Mouse (Mus musculus) monocyte, adult 2 months (primary cell): Measurements from ENCODE around the gene Ttc30a2.

Experiments
- DNase-seq, 2 experiments: peaks; one replicate each; pipeline ENCODE4 v3.0.0; 2022; ENCODE audit warnings: low spot score in 2 of 2, low read depth in 1 of 2

The Ttc30a2 gene

DNA sequence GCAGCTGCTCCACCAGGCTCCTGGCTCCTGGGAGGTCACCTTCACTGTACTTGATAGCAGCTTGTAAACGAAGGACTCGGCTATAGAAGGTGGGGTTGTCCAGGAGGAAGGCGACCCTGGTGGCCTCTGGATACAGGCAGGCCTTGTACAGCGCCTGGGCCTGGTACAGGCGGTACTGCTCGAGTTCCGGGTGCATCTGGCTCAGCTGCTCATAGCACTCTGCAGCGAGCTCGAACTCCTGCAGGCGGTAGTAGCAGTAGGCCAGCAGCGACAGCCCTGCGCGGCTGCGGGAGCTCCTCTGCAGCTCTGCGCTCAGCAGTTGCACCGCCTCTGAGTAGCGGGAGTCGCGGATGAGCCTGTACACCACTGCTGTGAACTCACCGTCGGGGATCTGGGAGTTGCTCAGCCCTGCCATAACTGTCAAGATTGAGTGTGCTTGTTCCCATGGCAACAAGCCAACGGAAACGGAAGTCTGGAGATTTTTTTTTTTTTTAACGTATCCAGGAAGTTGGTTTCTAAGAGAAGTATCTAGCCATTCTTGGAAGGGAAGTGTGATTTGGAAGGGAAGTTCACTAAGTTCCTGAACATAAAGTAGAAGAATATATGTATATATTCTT lies at the start of gene Ttc30a2:
Gene Ttc30a2 (minus strand): TSS at position 419 of the 617 bp plus-strand sequence.
- peak in 1 of 2 experiments; percentile 6 for DNase-seq

DNA sequence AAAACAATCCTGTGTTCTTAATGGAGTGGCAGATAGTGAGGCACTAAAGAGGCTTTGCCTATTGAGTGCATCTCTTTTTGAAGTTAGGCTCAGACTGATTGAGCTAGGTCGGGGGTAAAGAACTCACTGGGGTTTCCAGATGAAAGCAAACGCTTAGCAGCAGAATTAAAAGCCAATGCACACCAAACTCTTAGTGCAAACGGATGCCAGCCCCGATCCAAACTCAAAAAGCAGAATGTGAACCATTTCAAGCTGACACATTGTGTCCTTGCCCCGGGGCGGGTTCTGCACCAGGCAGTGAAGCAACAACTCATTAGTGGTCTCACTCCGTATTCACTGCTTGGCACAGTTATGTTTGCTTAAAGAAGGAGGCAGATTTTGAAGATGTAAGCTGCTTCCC lies 38.9 kb upstream of the Ttc30a2 start:
- no peak for DNase-seq

DNA sequence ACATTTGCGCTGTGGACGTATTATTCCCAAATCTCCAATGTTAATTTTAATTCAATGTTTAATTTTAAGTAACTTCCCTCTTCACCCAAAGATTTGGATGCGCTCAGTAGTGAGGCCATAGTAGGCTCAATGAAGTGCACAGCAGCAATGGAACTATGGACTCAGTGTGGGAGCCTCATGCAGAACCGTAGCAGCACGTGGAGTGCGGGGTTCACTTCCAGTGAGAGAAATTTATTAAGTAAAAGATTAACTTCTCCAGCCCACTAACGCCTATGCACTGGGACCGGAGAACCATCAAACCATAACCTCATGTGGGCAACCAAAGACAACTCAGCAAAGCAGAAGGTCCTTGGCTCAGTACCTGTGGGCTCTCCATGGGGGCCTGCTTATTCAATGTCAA lies 38.2 kb upstream of the Ttc30a2 start:
- DNase-seq, result no peak

- DNase-seq, result no peak
These were observed 37.5 kb upstream of the Ttc30a2 start for GRCm38 (mm10) chr2:76015460-76015859.

DNA sequence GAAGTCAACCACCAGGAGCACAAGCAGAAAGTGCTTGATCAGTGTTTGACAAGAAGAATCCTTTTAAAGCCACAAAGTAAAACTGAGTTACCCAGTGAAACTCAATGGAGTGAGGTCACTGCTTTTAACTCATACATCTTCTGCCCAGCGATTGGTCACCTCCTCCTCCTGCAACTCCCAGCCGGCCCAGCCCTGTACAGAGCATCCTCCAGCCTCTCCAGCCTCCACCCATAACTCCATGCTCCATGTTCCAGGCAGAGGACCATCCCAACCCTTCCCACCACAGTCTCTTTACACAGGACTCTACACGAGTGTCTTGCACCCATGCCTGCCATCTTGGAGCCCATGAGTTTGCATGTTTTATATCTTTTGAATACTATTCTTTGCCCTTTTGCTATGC lies 36.7 kb upstream of the Ttc30a2 start:
- DNase-seq, result no peak

- DNase-seq, result no peak
These were observed 28.2 kb upstream of the Ttc30a2 start for GRCm38 (mm10) chr2:76006194-76006593.

DNA sequence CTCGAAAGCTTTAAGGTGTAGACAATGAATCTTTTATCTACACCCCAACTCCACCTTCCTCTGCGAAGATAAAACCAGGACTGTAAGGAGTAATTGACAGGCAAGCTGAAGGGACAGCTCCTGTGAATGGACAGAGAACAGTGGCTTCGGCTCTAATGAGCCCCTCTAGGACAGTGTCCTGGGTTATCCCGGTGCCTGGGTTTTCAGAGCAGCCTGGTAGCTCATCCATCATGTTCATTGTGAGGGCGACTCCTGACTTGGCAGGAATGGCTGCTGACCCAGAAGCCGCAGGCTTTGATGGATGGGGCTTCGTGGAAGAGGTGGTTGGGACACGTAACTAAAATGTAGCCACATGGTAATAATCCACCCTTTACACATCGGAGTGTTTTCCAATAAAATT lies 24.9 kb upstream of the Ttc30a2 start:
- DNase-seq, result no peak

GRCm38 (mm10) chr2:76001392-76001791 lies 23.4 kb upstream of the Ttc30a2 start:
- DNase-seq, result peak in 1 of 2 experiments; percentile 32

DNA sequence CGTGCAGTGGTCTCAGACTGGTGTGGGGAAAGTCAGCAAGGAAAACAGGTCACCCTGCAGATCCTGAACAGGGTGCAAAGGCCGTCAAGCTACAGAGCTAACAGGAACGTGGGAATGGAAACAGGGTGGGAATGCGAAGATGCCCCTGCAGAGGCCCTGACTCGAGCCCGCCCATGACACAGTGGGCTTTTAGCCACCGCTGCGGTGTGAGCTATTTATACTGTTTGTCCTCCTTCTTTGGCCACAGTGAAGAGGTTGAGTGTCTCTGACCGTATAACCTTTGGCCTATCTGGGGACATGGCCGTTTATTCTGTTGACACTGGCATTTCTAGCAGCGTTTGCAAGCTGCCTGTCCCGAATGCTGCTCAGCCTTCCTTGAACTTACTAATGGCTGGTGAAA lies 21.7 kb upstream of the Ttc30a2 start:
- no peak for DNase-seq

GRCm38 (mm10) chr2:75998692-75999091 lies 20.7 kb upstream of the Ttc30a2 start:
- no peak for DNase-seq

GRCm38 (mm10) chr2:75997726-75998125 lies 19.8 kb upstream of the Ttc30a2 start:
- no peak for DNase-seq

DNA sequence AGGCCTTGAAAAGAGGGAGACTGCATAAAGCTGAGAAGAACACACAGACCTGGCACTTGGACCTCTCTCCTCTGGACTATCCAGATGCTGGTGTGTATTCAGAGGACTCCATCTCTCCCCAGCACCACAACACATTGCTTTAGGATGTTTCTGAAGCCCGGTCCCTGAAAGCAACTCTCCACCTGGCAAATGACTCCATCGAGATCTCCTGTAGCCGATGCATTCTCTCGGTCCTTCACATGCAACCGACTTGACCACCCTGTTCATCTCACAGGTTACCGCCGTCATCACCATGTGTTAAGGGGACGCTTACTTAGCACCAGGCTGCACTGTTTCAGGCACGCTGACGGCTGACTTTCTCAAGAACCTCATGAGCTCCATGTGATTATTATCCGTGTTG lies 16.9 kb upstream of the Ttc30a2 start:
- DNase-seq, result no peak

DNA sequence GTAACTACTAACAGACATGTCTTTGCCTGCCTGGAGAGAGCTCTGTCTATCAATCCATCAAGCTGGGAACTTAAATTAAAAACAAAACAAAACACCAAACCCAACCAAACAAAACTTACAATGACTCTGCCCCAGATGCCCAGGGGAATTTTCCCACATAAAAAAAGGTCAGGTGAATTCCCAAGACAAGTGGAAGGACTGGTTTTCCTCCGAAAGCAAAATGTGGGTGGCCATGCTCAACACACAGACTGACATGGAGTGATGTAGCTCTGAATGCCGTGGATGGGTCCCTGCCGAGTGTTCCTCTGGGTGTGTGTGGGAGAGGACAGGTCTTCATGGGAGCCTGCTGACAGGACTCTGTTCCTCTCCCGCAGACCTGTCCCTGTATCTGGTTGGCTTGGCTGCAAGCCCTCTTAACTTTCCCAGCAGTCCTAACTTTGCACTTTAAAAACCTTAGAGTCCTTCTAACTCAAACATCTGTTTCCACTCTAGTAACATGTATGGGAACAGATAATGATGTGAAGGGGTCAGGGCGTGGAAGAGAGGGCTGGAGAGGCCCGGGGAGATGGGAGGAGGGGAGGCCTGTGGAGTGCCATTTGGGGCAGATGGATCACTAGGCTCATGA lies 13.7 kb upstream of the Ttc30a2 start:
- DNase-seq, result no peak

DNA sequence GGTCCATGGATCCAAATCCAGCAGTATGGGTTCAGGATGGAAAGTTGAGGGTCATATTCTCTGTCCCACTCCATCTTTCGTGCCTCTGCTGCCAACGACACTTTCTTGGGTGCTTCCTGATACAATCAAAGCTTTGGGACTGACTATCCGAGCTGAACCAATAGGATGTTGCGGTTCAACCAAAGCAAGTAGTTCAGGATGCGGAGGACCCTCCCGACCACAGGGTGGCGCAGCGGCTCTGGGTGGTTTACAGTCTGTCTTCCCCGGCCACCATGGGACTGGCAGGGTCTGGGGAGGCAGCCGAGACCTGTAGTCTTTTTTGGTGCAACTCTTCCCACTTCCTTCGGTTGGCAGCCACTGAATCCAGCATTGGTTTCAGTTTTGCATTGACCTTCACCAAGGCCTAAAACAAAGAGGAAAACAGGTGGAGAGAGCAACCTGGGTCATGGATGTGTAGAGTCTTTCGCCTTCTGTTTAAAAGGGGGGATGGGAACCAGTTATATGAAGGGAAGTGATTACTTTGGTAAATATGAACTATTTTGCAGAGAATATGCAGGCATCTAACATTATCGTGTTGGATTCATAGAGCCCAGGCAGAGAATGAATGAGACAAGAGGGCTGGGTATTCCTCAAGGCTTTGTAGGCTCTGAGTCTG lies 13.0 kb upstream of the Ttc30a2 start:
- DNase-seq, result peak; percentile 28 to 29

DNA sequence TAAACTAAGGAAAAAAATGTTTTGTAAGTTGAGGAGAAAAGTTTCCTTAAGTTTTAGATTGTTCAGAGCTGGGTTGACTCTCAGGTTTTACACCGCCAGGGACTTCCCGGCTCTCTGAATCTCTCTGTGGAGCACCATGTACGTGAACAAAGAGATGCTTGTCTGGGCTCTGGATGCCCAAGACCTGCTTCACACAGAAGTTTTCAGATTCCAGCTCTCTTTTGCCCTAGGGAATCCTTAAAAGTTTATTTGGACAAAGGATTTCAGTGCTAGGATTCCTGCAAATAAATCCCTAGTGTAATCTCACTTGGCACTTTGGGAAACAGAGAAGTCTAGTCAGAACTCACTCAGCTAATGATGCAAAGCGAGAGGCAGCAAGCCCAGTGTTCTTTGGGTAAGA lies 11.7 kb upstream of the Ttc30a2 start:
- DNase-seq, result no peak

- DNase-seq, result no peak
These were observed 10.9 kb upstream of the Ttc30a2 start for GRCm38 (mm10) chr2:75988779-75989363.

DNA sequence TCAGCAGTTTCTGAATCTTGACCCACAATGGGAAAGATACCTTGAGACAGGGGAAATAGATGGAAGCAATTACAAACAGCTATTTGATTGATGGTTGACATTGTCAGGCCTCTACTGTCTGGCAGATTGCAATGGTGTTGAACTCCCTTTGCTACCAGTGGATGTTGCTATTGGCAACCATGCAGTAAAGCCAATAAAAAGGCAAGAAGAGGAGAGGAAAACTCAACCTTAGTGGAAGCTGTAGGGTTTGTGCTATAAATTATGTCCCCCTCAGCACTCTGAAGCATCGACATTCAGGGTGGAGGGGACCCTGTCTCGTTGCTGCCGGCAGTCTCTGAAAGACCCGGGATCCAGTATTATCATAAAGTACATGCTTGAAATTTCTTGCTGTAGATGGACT lies 10.4 kb upstream of the Ttc30a2 start:
- DNase-seq, result no peak

- DNase-seq, result no peak
These were observed 9.8 kb upstream of the Ttc30a2 start for GRCm38 (mm10) chr2:75987739-75988138.

GRCm38 (mm10) chr2:75985124-75985523 lies 7.2 kb upstream of the Ttc30a2 start:
- peak; percentile 39 to 43 for DNase-seq

- DNase-seq, result no peak
These were observed 5.9 kb upstream of the Ttc30a2 start for GRCm38 (mm10) chr2:75983847-75984246.

DNA sequence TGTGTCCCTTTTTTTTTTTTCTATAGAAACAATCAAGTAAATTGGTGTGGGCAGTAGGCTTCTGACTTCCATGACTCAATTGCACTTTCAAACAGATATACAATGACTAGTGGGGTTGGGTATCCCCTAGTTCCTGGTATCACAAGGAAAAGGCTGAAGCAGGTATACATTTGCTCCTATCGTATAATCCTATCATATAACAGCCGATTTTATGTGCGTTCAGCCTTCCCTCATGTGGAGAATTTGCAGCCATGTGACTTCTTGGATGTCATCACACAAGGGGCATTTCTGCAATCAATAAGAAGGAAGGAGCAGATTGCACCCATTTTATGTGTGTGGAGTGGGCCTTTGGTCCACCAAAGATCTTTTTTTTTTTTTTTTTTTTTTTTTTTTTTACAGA lies 5.1 kb upstream of the Ttc30a2 start:
- DNase-seq, result no peak

DNA sequence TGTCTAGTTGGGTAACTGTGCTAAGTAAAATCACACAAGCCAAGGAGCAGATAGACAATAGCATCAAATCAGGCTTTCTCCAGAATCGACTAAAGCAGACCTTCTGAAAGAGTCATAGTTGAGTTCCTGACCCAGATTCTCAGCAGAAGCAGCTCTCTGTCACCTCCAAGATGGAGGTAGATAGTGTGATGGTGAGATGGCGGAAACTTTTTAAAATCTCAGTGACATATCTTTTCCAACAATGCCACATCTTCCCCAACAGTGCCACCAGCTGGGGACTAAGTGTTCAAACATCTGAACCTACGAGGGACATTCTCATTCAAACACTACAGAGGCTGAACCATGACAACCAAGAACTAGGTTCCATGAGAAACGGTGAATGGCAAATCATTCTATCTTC lies 4.7 kb upstream of the Ttc30a2 start:
- no peak for DNase-seq
